Mouse (Mus musculus): ENCODE results near the gene Ttc30a2.

- TF ChIP-seq CTCF (IDR thresholded peaks at IDR 0.05; ENCODE audit: low read depth, low read length) = no peak
- TF ChIP-seq POLR2A (IDR thresholded peaks at IDR 0.05; ENCODE audit: borderline replicate concordance, low read depth, low read length) = no peak
Measured at GRCm38 (mm10) chr2:75950685-75951084, 27.3 kb downstream of the Ttc30a2 start.

Measured in bone marrow macrophage, adult 2 months (primary cell).